Mouse (Mus musculus) neural tube, embryonic 14.5 days (tissue): ENCODE data around the gene Pdcd7. TPM values are rescaled to one million over a fixed set of nuclear protein-coding genes. Genes with fewer than 3 reads are reported as not detected.
A peak's percentile ranks its signal among the peaks of the same experiment; 100 is the strongest.

Experiments used
- ATAC-seq: fragments of 200-750 bp; cut with Nextera tagmentation; 2 replicates; pipeline ENCODE4 v1.8.0; 2017; ENCODE audit warnings: low read depth, mild to moderate bottlenecking, moderate TSS enrichment, moderate library complexity
- H3K27ac ChIP-seq: fragments of 300-500 bp; sonication (generic); 2 replicates; pipeline ENCODE4 v1.5.1; 2014; ENCODE audit warnings: low read depth, mild to moderate bottlenecking, control low read depth, low read length, moderate library complexity, mixed read lengths
- H3K27me3 ChIP-seq: fragments of 300-500 bp; sonication (generic); 2 replicates; pipeline ENCODE4 v1.6.1; 2014; ENCODE audit warnings: low read length; ENCODE audit not compliant: control insufficient read depth, insufficient read depth
- H3K36me3 ChIP-seq: fragments of 300-500 bp; sonication (generic); 2 replicates; pipeline ENCODE4 v1.6.1; 2014; ENCODE audit warnings: low read length, mixed read lengths; ENCODE audit not compliant: control insufficient read depth, insufficient read depth
- H3K4me1 ChIP-seq: fragments of 300-500 bp; sonication (generic); 2 replicates; pipeline ENCODE4 v1.6.1; 2014; ENCODE audit warnings: low read length; ENCODE audit not compliant: control insufficient read depth, insufficient read depth
- H3K4me2 ChIP-seq: fragments of 300-500 bp; sonication (generic); 2 replicates; pipeline ENCODE4 v1.6.1; 2014; ENCODE audit warnings: mild to moderate bottlenecking, low read depth, low read length, control low read depth
- H3K4me3 ChIP-seq: fragments of 300-500 bp; sonication (generic); 2 replicates; pipeline ENCODE4 v1.5.1; 2014; ENCODE audit warnings: low read depth, low read length, control low read depth, mixed read lengths
- H3K9ac ChIP-seq: fragments of 300-500 bp; sonication (generic); replicated peaks from 2 replicates; pipeline ENCODE4 v1.6.1; 2014; ENCODE audit warnings: low read depth, mild to moderate bottlenecking, control low read depth, low read length, mixed read lengths
- H3K9me3 ChIP-seq: fragments of 300-500 bp; sonication (generic); 2 replicates; pipeline ENCODE4 v1.6.1; 2016; ENCODE audit warnings: low read length; ENCODE audit not compliant: control insufficient read depth
- WGBS: fragments of 180-500 bp; shearing (Covaris S2); extraction: QIAGEN DNeasy Blood & Tissue Kit; methylation state at CpG from one replicate; pipeline ENCODE4 v1.1.7; 2014; 5-methylcytosine and 5-hydroxymethylcytosine counted together
- polyA plus RNA-seq: library from polyadenylated mRNA; unstranded; fragments of >200 nt; fragmentation: Nextera tagmentation; extraction: Ambion mirVana; gene quantifications from 2 replicates; pipeline ENCODE4 v1.2.1, GENCODE M21; 2014

The Pdcd7 gene
- polyA plus RNA-seq, 1 experiment from 2014 or later: 12.5 TPM

- no peak for ATAC-seq
- Histone ChIP-seq H3K9me3 (no peaks in the 10 kb centered on the region), H3K9ac (no peak overlapping the region), H3K4me3 (no peak overlapping the region), H3K27ac (no peak overlapping the region), H3K4me2 (no peak overlapping the region), H3K36me3 (no peaks in the 10 kb centered on the region; the same call in 1 of the 2 replicates), H3K27me3 (no peaks in the 10 kb centered on the region), H3K4me1 (no peaks in the 10 kb centered on the region)
- 44% methylated on average over 3 of the region's 3 CpGs for WGBS
These were observed 38.4 kb downstream of the Pdcd7 start for GRCm38 (mm10) chr9:65384276-65384675.

GRCm38 (mm10) chr9:65386373-65387140 lies 40.7 kb downstream of the Pdcd7 start:
- H3K9ac ChIP-seq: no peak overlapping the region
- no peaks in the 10 kb centered on the region for H3K9me3 ChIP-seq
- H3K4me2 ChIP-seq: no peak overlapping the region
- H3K27ac ChIP-seq: no peak overlapping the region
- ATAC-seq: no peak
- WGBS: 12% methylated on average over 8 of the region's 8 CpGs
- peaks cover 15% of the 10 kb centered on the region for H3K27me3 ChIP-seq
- no peaks in the 10 kb centered on the region for H3K4me1 ChIP-seq
- no peaks in the 10 kb centered on the region for H3K36me3 ChIP-seq
- no peak overlapping the region for H3K4me3 ChIP-seq

GRCm38 (mm10) chr9:65390752-65391612 lies 45.1 kb downstream of the Pdcd7 start:
- H3K36me3 ChIP-seq: no peaks in the 10 kb centered on the region
- H3K9ac ChIP-seq: peak overlapping the region; percentile 8; the same call in 1 of the 2 replicates
- no peak overlapping the region for H3K27ac ChIP-seq
- H3K4me2 ChIP-seq: peak overlapping the region; percentile 45
- no peaks in the 10 kb centered on the region for H3K4me1 ChIP-seq
- ATAC-seq: peak; percentile 65; the same call in 1 of the 2 replicates
- H3K9me3 ChIP-seq: no peaks in the 10 kb centered on the region
- peaks cover 23% of the 10 kb centered on the region for H3K27me3 ChIP-seq
- WGBS: 17% methylated on average over 91 of the region's 96 CpGs
- peak overlapping the region; percentile 35 for H3K4me3 ChIP-seq

GRCm38 (mm10) chr9:65391613-65391964 lies 45.7 kb downstream of the Pdcd7 start, which contains the start of gene Kbtbd13:
TSS of gene Kbtbd13 (minus strand) at chr9:65391652.
- no peak for ATAC-seq

GRCm38 (mm10) chr9:65392638-65393364 lies 46.9 kb downstream of the Pdcd7 start:
- 31% methylated on average over 6 of the region's 6 CpGs for WGBS
- Histone ChIP-seq H3K36me3 (no peaks in the 10 kb centered on the region), H3K4me1 (no peaks in the 10 kb centered on the region), H3K27me3 (peaks cover 23% of the 10 kb centered on the region), H3K27ac (no peak overlapping the region), H3K9me3 (no peaks in the 10 kb centered on the region), H3K9ac (no peak overlapping the region), H3K4me3 (no peak overlapping the region), H3K4me2 (no peak overlapping the region)
- no peak for ATAC-seq

More at GRCm38 (mm10) chr9:65391613-65391964, 45.7 kb downstream of the Pdcd7 start, which contains the start of gene Kbtbd13:
- Histone ChIP-seq H3K4me1 (no peaks in the 10 kb centered on the region), H3K36me3 (no peaks in the 10 kb centered on the region), H3K27ac (no peak within 1 kb of the TSS), H3K9me3 (no peaks in the 10 kb centered on the region), H3K4me2 (peak within 1 kb of the TSS; percentile 45), H3K27me3 (peaks cover 23% of the 10 kb centered on the region), H3K4me3 (peak within 1 kb of the TSS; percentile 35), H3K9ac (peak within 1 kb of the TSS; percentile 8; the same call in 1 of the 2 replicates)
- 49% methylated on average over 8 of the region's 8 CpGs for WGBS

- no peak overlapping the region for H3K9ac ChIP-seq
- H3K4me3 ChIP-seq: no peak overlapping the region
- H3K4me1 ChIP-seq: 0 out of 2 replicates have a peak, but pooled peaks cover under 1% of the 10 kb centered on the region
- no peaks in the 10 kb centered on the region for H3K9me3 ChIP-seq
- H3K27ac ChIP-seq: no peak overlapping the region
- H3K4me2 ChIP-seq: no peak overlapping the region
- peaks cover 23% of the 10 kb centered on the region for H3K27me3 ChIP-seq
- WGBS: 52% methylated on average over 2 of the region's 2 CpGs
- no peak for ATAC-seq
- no peaks in the 10 kb centered on the region for H3K36me3 ChIP-seq
These were observed 47.7 kb downstream of the Pdcd7 start for GRCm38 (mm10) chr9:65393606-65394005.

- ATAC-seq: no peak
- 56% methylated on average over 2 of the region's 2 CpGs for WGBS
These were observed 48.5 kb downstream of the Pdcd7 start for GRCm38 (mm10) chr9:65394360-65394759.

GRCm38 (mm10) chr9:65398279-65398678 lies 52.4 kb downstream of the Pdcd7 start, which contains the start of gene Rasl12:
TSS of gene Rasl12 (plus strand) at chr9:65398506.
- H3K4me1 ChIP-seq: 0 out of 2 replicates have a peak, but pooled peaks cover 2% of the 10 kb centered on the region

More at GRCm38 (mm10) chr9:65394360-65394759, 48.5 kb downstream of the Pdcd7 start:
- Histone ChIP-seq H3K36me3 (no peaks in the 10 kb centered on the region), H3K9ac (no peak overlapping the region), H3K27me3 (peaks cover 23% of the 10 kb centered on the region), H3K4me1 (0 out of 2 replicates have a peak, but pooled peaks cover 2% of the 10 kb centered on the region), H3K4me3 (no peak overlapping the region), H3K9me3 (no peaks in the 10 kb centered on the region), H3K27ac (no peak overlapping the region), H3K4me2 (no peak overlapping the region)

More at GRCm38 (mm10) chr9:65398279-65398678, 52.4 kb downstream of the Pdcd7 start, which contains the start of gene Rasl12:
- H3K27me3 ChIP-seq: no peaks in the 10 kb centered on the region
- H3K4me3 ChIP-seq: peak within 1 kb of the TSS; percentile 39
- H3K4me2 ChIP-seq: peak within 1 kb of the TSS; percentile 66
- H3K9me3 ChIP-seq: no peaks in the 10 kb centered on the region
- 3% methylated on average over 24 of the region's 24 CpGs for WGBS
- peak; percentile 76; the same call in 1 of the 2 replicates for ATAC-seq
- no peaks in the 10 kb centered on the region for H3K36me3 ChIP-seq
- H3K27ac ChIP-seq: no peak within 1 kb of the TSS
- peak within 1 kb of the TSS; percentile 59 for H3K9ac ChIP-seq
